Mouse (Mus musculus) midbrain, embryonic 11.5 days (tissue): Measurements from ENCODE around the gene Diras1. TPM values are rescaled to one million over a fixed set of nuclear protein-coding genes. Genes with fewer than 3 reads are reported as not detected.
"Not testable (repeated sequence)": the region's sequence is repeated elsewhere in the genome, so short reads cannot be mapped to it uniquely, and the experiment has no call there.

Source experiments
- ATAC-seq: fragments of 200-750 bp; cut with Nextera tagmentation; 2 replicates; pipeline ENCODE4 v1.8.0; 2017; ENCODE audit warnings: moderate TSS enrichment, moderate library complexity; ENCODE audit not compliant: low FRiP score
- DNase-seq: peaks from one replicate; pipeline ENCODE4 v3.0.0; 2015; ENCODE audit warnings: low spot score; ENCODE audit errors: missing footprints
- H3K27ac ChIP-seq: fragments of 300-500 bp; sonication (generic); 2 replicates; pipeline ENCODE4 v1.5.1; 2014; ENCODE audit warnings: low read depth, low read length
- H3K27me3 ChIP-seq: fragments of 300-500 bp; sonication (generic); 2 replicates; pipeline ENCODE4 v1.6.1; 2014; ENCODE audit warnings: mild to moderate bottlenecking, low read length, moderate library complexity, mixed read lengths; ENCODE audit not compliant: control insufficient read depth, insufficient read depth
- H3K36me3 ChIP-seq: fragments of 300-500 bp; sonication (generic); 2 replicates; pipeline ENCODE4 v1.6.1; 2014; ENCODE audit warnings: mild to moderate bottlenecking, low read length, moderate library complexity, mixed read lengths; ENCODE audit not compliant: control insufficient read depth, insufficient read depth
- H3K4me1 ChIP-seq: fragments of 300-500 bp; sonication (generic); 2 replicates; pipeline ENCODE4 v1.6.1; 2014; ENCODE audit warnings: low read length; ENCODE audit not compliant: control insufficient read depth, insufficient read depth
- H3K4me2 ChIP-seq: fragments of 300-500 bp; sonication (generic); 2 replicates; pipeline ENCODE4 v1.6.1; 2014; ENCODE audit warnings: mild to moderate bottlenecking, moderate library complexity
- H3K4me3 ChIP-seq: fragments of 300-500 bp; sonication (generic); 2 replicates; pipeline ENCODE4 v1.5.1; 2014; ENCODE audit warnings: low read depth, low read length
- H3K9ac ChIP-seq: fragments of 300-500 bp; sonication (generic); 2 replicates; pipeline ENCODE4 v1.6.1; 2014; ENCODE audit warnings: low read length
- H3K9me3 ChIP-seq: fragments of 300-500 bp; sonication (generic); 2 replicates; pipeline ENCODE4 v1.6.1; 2016; ENCODE audit warnings: low read length; ENCODE audit not compliant: control insufficient read depth
- WGBS: fragments of 180-500 bp; shearing (Covaris S2); extraction: QIAGEN DNeasy Blood & Tissue Kit; methylation state at CpG from one replicate; pipeline ENCODE4 v1.1.7; 2014; 5-methylcytosine and 5-hydroxymethylcytosine counted together
- polyA plus RNA-seq: library from polyadenylated mRNA; unstranded; fragments of >200 nt; fragmentation: Nextera tagmentation; extraction: Ambion mirVana; gene quantifications from 2 replicates; pipeline ENCODE4 v1.2.1, GENCODE M21; 2014

Diras1 gene
- polyA plus RNA-seq, 1 experiment from 2014 or later, result 3.3 TPM

DNA sequence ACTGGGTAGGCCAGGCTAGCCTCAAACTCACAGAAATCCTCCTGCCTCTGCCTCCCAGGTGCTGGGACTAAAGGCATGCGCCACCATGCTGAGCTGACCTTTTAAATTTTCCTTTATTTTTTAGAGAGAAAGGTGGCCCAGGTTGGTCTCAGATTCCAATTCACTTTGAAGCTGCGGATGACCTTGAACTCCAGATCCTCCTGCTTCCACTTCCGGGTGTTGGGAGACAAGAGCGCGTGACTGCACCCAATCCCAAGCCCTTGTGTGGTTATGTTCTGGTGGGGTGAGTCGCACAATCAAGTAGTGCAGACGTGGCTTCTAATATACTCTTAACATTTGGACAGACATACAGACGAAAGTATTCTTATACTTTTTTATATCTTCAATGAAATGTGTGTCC, 29.0 kb downstream of the Diras1 start:
- peaks cover 4% of the 10 kb centered on the region for H3K27me3 ChIP-seq
- WGBS, result 93% methylated on average over 8 of the region's 8 CpGs

DNA sequence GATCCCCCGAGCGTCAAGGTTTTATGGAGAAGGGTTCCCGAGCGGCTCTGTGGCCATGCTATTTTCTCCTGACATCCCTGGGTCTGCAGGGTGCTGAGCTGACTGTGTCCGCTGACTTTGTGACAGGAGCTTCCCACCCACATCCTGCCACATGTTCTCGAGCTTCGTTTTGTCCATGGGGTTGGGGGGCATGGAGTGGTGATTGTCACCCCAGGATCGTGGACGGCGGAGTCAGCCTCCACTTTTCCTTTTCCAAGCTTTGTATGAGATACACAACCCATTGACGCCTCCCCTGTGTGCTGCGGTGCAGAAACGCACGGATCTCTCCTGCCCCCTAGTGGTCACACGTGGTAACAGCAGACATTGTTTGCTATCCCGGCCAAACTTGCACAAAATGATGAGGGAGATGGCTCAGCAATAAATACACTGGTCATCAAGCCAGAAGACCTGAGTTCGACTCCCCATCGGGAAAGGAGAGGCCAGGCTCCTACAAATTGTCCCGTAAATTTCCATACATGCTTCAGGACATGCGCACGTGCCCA, 30.3 kb downstream of the Diras1 start:
- Histone ChIP-seq H3K9me3 (no peaks in the 10 kb centered on the region), H3K36me3 (no peaks in the 10 kb centered on the region), H3K4me1 (no peaks in the 10 kb centered on the region), H3K4me2 (peak overlapping the region; percentile 20; the same call in 1 of the 2 replicates), H3K27me3 (peaks cover 4% of the 10 kb centered on the region), H3K9ac (peak overlapping the region; percentile 38; the same call in 1 of the 2 replicates), H3K4me3 (no peak overlapping the region), H3K27ac (no peak overlapping the region)
- ATAC-seq (peak; percentile 19; the same call in 1 of the 2 replicates), DNase-seq (peak; percentile 97)
- WGBS, result 14% methylated on average over 21 of the region's 21 CpGs

More for the DNA sequence above, 29.0 kb downstream of the Diras1 start:
- no peak overlapping the region for H3K4me3 ChIP-seq
- H3K9ac ChIP-seq, result no peak overlapping the region
- DNase-seq (no peak), ATAC-seq (no peak)
- no peak overlapping the region for H3K4me2 ChIP-seq
- H3K9me3 ChIP-seq, result no peaks in the 10 kb centered on the region
- H3K4me1 ChIP-seq, result peaks cover 4% of the 10 kb centered on the region
- H3K36me3 ChIP-seq, result no peaks in the 10 kb centered on the region
- no peak overlapping the region for H3K27ac ChIP-seq

DNA sequence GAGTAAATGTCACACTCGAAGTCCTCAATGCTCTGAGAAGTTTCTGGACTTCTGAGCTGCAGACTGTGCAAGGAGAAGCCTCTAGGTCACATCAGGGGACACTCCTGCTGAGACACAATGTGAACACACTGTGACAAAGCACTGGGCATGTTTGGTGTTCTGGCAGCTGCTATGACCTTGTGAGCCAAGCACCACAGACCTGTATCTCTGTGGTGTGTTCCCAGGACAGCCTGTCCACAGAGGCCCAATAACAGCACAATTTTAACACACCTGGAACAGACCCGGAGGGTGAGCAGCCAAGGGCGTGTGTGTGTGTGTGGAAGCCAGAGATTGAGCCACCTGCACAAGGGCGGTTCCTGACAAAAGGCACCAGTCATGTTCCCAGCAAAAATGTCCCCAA, 30.8 kb downstream of the Diras1 start:
- DNase-seq, result no peak
- H3K9ac ChIP-seq, result no peak overlapping the region

DNA sequence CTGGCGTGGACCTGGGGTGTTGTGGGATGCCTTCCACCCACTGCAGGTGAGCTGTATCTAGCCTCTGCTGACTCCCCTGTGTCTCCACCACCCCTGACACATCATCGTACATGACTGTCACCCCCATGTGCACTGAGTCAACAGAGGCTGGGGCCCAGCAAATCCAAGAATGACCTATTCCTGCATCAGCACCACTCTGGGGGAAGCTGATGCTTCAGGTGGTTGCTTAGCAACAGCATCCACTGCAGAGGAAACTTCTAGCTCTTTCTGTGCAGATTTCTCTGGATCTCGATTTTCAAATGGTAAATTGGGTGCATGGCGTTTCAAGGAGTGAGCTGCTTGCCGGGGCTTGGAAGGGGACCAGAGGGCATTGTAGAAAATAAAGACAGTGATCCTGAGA, 32.2 kb downstream of the Diras1 start:
- no peak overlapping the region for H3K27ac ChIP-seq
- peaks cover 4% of the 10 kb centered on the region for H3K27me3 ChIP-seq
- no peaks in the 10 kb centered on the region for H3K9me3 ChIP-seq
- no peaks in the 10 kb centered on the region for H3K36me3 ChIP-seq
- WGBS, result 62% methylated on average over 5 of the region's 5 CpGs
- no peak overlapping the region for H3K9ac ChIP-seq
- no peak for DNase-seq
- no peak overlapping the region for H3K4me3 ChIP-seq
- no peak for ATAC-seq
- H3K4me1 ChIP-seq, result no peaks in the 10 kb centered on the region
- no peak overlapping the region for H3K4me2 ChIP-seq

More for the DNA sequence above, 30.8 kb downstream of the Diras1 start:
- Histone ChIP-seq H3K4me2 (no peak overlapping the region), H3K4me3 (no peak overlapping the region), H3K4me1 (no peaks in the 10 kb centered on the region), H3K27me3 (peaks cover 4% of the 10 kb centered on the region), H3K9me3 (no peaks in the 10 kb centered on the region), H3K36me3 (no peaks in the 10 kb centered on the region), H3K27ac (no peak overlapping the region)
- 51% methylated on average over 4 of the region's 4 CpGs for WGBS
- ATAC-seq, result no peak

DNA sequence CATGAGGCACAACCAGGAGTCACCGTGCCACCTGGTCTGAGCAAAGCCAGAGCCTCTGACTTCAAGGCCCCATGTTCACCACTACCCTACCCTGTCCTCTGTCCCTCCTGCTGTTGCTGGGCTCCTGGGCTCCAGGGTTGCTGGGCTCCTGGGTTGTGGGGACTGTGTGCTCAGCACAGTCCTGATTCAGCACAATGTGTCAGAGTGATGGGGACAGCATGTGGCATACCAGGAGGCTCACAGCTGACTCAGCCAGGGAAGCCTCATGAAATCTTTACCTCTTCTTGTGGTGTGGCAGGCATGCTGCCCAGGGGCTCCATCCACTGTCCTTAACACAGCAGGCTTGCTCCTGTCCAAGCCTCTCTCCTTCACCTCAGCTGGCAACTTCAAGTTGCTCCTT, 33.5 kb downstream of the Diras1 start:
- no peak overlapping the region for H3K27ac ChIP-seq

DNA sequence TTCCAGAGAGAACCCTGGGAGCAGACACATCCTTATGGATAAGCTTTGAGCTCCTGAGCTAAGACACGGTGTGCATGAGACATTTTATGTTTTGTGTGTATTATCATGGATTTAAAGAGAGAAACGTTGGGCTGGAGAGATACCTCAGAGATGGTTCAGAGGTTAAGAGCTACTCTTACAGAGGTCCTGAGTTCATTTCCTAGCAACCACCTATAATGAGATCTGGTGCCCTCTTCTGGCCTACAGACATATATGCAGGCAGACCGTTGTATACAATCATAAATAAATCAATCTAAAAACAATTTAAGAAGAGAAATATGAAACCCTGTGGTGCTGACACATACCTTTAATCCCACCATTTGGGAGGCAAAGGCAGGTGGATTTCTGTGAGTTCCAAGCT, 34.5 kb downstream of the Diras1 start:
- H3K4me3 ChIP-seq, result no peak overlapping the region
- H3K4me2 ChIP-seq, result no peak overlapping the region
- no peak overlapping the region for H3K9ac ChIP-seq
- ATAC-seq (no peak), DNase-seq (no peak)
- peaks cover 16% of the 10 kb centered on the region for H3K27me3 ChIP-seq
- H3K27ac ChIP-seq, result no peak overlapping the region
- H3K36me3 ChIP-seq, result no peaks in the 10 kb centered on the region
- 5% methylated on average over 3 of the region's 3 CpGs for WGBS
- H3K4me1 ChIP-seq, result no peaks in the 10 kb centered on the region
- no peaks in the 10 kb centered on the region for H3K9me3 ChIP-seq

More for the DNA sequence above, 33.5 kb downstream of the Diras1 start:
- Histone ChIP-seq H3K27me3 (peaks cover 8% of the 10 kb centered on the region), H3K9me3 (no peaks in the 10 kb centered on the region), H3K4me1 (no peaks in the 10 kb centered on the region), H3K36me3 (no peaks in the 10 kb centered on the region), H3K4me3 (no peak overlapping the region), H3K9ac (no peak overlapping the region), H3K4me2 (no peak overlapping the region)
- DNase-seq (no peak), ATAC-seq (no peak)
- 89% methylated on average over 1 of the region's 1 CpGs for WGBS

DNA sequence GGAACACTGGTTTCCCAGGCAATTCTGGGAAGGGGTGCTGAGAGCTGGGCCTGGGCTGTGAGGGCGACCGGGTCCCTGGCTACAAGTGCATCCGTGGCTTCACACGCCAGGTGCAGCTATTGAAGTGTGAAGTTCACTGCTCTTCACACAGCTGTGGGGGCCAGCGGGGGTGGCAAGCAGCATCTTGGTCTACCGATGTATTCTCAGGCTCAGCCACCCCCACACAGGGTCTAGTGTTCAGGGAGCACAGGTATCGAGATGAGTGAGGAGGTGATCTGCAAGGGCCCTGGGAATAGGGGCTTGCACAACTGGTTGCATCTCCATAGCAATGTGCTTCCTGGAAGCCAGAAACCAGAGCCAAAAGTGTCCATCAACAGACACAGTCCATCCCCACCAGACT, 35.1 kb downstream of the Diras1 start:
- H3K27ac ChIP-seq, result no peak overlapping the region
- 69% methylated on average over 7 of the region's 7 CpGs for WGBS
- peaks cover 22% of the 10 kb centered on the region for H3K27me3 ChIP-seq
- H3K9ac ChIP-seq, result no peak overlapping the region
- no peak overlapping the region for H3K4me3 ChIP-seq
- ATAC-seq (no peak), DNase-seq (no peak)
- no peak overlapping the region for H3K4me2 ChIP-seq
- peaks cover 4% of the 10 kb centered on the region for H3K4me1 ChIP-seq
- H3K36me3 ChIP-seq, result no peaks in the 10 kb centered on the region
- no peaks in the 10 kb centered on the region for H3K9me3 ChIP-seq

DNA sequence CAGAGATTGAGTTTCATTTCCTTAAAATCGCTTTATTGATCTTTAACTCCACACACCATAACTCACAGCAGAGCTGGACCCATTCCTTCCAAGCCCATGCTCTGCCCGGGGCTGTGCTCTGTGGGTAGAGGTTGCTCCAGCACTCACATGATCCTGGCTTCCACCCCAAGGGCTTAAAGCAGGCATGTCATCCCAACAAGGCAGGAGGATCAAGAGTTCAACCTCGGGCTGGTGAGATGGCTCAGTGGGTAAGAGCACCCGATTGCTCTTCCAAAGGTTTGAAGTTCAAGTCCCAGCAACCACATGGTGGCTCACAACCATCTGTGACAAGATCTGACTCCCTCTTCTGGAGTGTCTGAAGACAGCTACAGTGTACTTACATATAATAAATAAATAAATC, 35.6 kb downstream of the Diras1 start:
- ATAC-seq, H3K9ac ChIP-seq: not testable (repeated sequence)
- H3K27me3 ChIP-seq, result peaks cover 28% of the 10 kb centered on the region

DNA sequence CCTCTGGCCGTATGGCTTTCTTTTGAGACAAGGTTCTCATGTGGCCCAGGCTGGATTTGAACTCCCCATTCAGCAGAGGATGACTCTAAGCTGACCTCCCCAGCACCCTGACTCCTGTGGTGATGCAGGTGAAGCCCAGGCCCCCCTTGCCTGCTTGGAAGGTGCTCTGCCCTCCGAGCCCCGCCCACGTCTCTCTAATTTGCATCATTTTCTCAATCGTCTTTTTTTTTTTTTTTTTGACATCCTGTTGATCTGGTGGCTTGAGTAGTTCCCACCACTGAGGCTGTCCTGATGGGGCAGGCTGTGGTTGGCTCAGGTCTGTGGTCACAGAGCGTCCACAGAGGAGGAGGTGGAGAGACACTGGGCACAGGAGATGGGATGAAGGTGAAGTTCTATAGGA, 36.0 kb downstream of the Diras1 start:
- no peak for DNase-seq
- ATAC-seq, result no peak

More for the DNA sequence above, 35.6 kb downstream of the Diras1 start:
- H3K9me3 ChIP-seq, H3K27ac ChIP-seq, H3K4me2 ChIP-seq, H3K36me3 ChIP-seq, DNase-seq, H3K4me3 ChIP-seq, H3K4me1 ChIP-seq: not testable (repeated sequence)
- 58% methylated on average over 4 of the region's 4 CpGs for WGBS

More for the DNA sequence above, 36.0 kb downstream of the Diras1 start:
- H3K9ac ChIP-seq, result no peak overlapping the region
- H3K4me1 ChIP-seq, result peaks cover 7% of the 10 kb centered on the region
- H3K36me3 ChIP-seq, result no peaks in the 10 kb centered on the region
- no peak overlapping the region for H3K27ac ChIP-seq
- no peaks in the 10 kb centered on the region for H3K9me3 ChIP-seq
- WGBS, result 67% methylated on average over 6 of the region's 6 CpGs
- H3K27me3 ChIP-seq, result peaks cover 30% of the 10 kb centered on the region
- H3K4me2 ChIP-seq, result no peak overlapping the region
- H3K4me3 ChIP-seq, result no peak overlapping the region
